Mouse (Mus musculus): ENCODE results near the gene Olfr1062.

GRCm38 (mm10) chr2:86378293-86378692, 48.3 kb downstream of the Olfr1062 start, which contains the start of gene Olfr1057:
- no peak for TF ChIP-seq CTCF (IDR thresholded peaks at IDR 0.05; ENCODE audit: borderline replicate concordance, insufficient read depth, low read length)
- no peak for TF ChIP-seq POLR2A (IDR thresholded peaks at IDR 0.05; ENCODE audit: low read depth, low read length)

Measured in embryonic fibroblast, embryonic 13.5 days (primary cell).